Mouse (Mus musculus) embryonic facial prominence, embryonic 15.5 days (tissue): Measurements from ENCODE around the gene Kcns1. TPM values are rescaled to one million over a fixed set of nuclear protein-coding genes. Genes with fewer than 3 reads are reported as not detected.
"Not testable (repeated sequence)": the region's sequence is repeated elsewhere in the genome, so short reads cannot be mapped to it uniquely, and the experiment has no call there.

Experiments used
- ATAC-seq: fragments of 200-750 bp; cut with Nextera tagmentation; 2 replicates; pipeline ENCODE4 v1.8.0; 2017; ENCODE audit warnings: low read depth, moderate TSS enrichment; ENCODE audit not compliant: insufficient number of reproducible peaks, low FRiP score, low TSS enrichment
- H3K27ac ChIP-seq: fragments of 300-500 bp; sonication (generic); replicated peaks from 2 replicates; pipeline ENCODE4 v1.5.1; 2015; ENCODE audit warnings: mild to moderate bottlenecking, inconsistent platforms
- H3K27me3 ChIP-seq: fragments of 300-500 bp; sonication (generic); 2 replicates; pipeline ENCODE4 v1.6.1; 2015; ENCODE audit warnings: inconsistent platforms
- H3K36me3 ChIP-seq: fragments of 300-500 bp; sonication (generic); 2 replicates; pipeline ENCODE4 v1.6.1; 2015; ENCODE audit warnings: mild to moderate bottlenecking, inconsistent platforms
- H3K4me1 ChIP-seq: fragments of 300-500 bp; sonication (generic); 2 replicates; pipeline ENCODE4 v1.6.1; 2015; ENCODE audit warnings: inconsistent platforms
- H3K4me2 ChIP-seq: fragments of 300-500 bp; sonication (generic); replicated peaks from 2 replicates; pipeline ENCODE4 v1.6.1; 2015; ENCODE audit warnings: mild to moderate bottlenecking, inconsistent platforms
- H3K4me3 ChIP-seq: fragments of 300-500 bp; sonication (generic); replicated peaks from 2 replicates; pipeline ENCODE4 v1.5.1; 2015; ENCODE audit warnings: mild to moderate bottlenecking, inconsistent platforms
- H3K9ac ChIP-seq: fragments of 300-500 bp; sonication (generic); 2 replicates; pipeline ENCODE4 v1.6.1; 2015; ENCODE audit warnings: inconsistent platforms
- H3K9me3 ChIP-seq: fragments of 300-500 bp; sonication (generic); replicated peaks from 2 replicates; pipeline ENCODE4 v1.6.1; 2016; ENCODE audit warnings: inconsistent platforms
- WGBS: fragments of 180-500 bp; shearing (Covaris S2); methylation state at CpG from one replicate; pipeline ENCODE4 v1.1.7; 2015; 5-methylcytosine and 5-hydroxymethylcytosine counted together
- polyA plus RNA-seq: library from polyadenylated mRNA; unstranded; fragments of >200 nt; fragmentation: Nextera tagmentation; extraction: Ambion mirVana; gene quantifications from 2 replicates; pipeline ENCODE4 v1.2.1, GENCODE M21; 2015

Kcns1 gene
- polyA plus RNA-seq: 0.49 and 0.96 TPM in 2 replicates

GRCm38 (mm10) chr2:164170902-164171301, at the start of gene Kcns1:
Gene Kcns1 (minus strand): TSS chr2:164171113.
- WGBS: under 1% methylated on average over 29 of the region's 29 CpGs
- ATAC-seq: no peak
- Histone ChIP-seq H3K27me3 (peaks cover 61% of the 10 kb centered on the region), H3K4me1 (peaks cover 28% of the 10 kb centered on the region), H3K36me3 (no peaks in the 10 kb centered on the region), H3K9me3 (no peaks in the 10 kb centered on the region), H3K9ac (0 out of 2 replicates have a peak within 1 kb of the TSS, but pooled peaks have one; percentile 16), H3K4me2 (peak within 1 kb of the TSS; percentile 53), H3K27ac (no peak within 1 kb of the TSS), H3K4me3 (peak within 1 kb of the TSS; percentile 35)

GRCm38 (mm10) chr2:164219295-164219694, 48.4 kb upstream of the Kcns1 start:
- Histone ChIP-seq H3K27ac (no peak overlapping the region), H3K4me1 (no peaks in the 10 kb centered on the region), H3K36me3 (no peaks in the 10 kb centered on the region), H3K4me2 (no peak overlapping the region), H3K9me3 (no peaks in the 10 kb centered on the region), H3K27me3 (no peaks in the 10 kb centered on the region), H3K9ac (no peak overlapping the region), H3K4me3 (no peak overlapping the region)
- ATAC-seq: no peak
- WGBS: 82% methylated on average over 9 of the region's 9 CpGs

DNA sequence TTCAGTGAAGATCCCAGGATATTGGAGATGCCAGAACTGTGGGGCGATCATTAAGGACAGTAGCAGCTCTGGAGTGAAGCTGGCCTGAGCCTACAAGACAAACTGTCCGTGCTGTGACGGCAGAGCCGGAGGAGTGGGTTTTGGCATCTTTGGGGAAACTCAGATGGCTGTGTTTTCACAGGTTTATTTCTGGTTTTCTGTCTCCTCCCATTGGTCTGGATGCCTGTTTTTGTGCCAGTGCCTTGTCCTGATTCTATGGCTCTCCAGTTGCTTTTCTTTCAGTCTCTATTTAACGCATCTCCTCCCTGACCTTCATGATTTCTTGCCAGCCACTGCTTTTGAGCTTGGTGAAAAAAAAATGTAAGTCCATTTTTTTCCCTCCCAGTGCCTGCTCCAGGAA, 41.8 kb upstream of the Kcns1 start:
- Histone ChIP-seq H3K27me3 (no peaks in the 10 kb centered on the region), H3K36me3 (no peaks in the 10 kb centered on the region), H3K4me3 (no peak overlapping the region), H3K4me2 (no peak overlapping the region), H3K9me3 (no peaks in the 10 kb centered on the region), H3K27ac (no peak overlapping the region), H3K9ac (no peak overlapping the region), H3K4me1 (no peaks in the 10 kb centered on the region)
- 83% methylated on average over 5 of the region's 5 CpGs for WGBS
- no peak for ATAC-seq

- Histone ChIP-seq H3K9me3 (no peaks in the 10 kb centered on the region), H3K27me3 (no peaks in the 10 kb centered on the region), H3K27ac (no peak overlapping the region), H3K4me2 (no peak overlapping the region), H3K4me3 (no peak overlapping the region), H3K9ac (no peak overlapping the region), H3K36me3 (no peaks in the 10 kb centered on the region), H3K4me1 (no peaks in the 10 kb centered on the region)
- ATAC-seq: no peak
- 91% methylated on average over 4 of the region's 4 CpGs for WGBS
These were observed 40.0 kb upstream of the Kcns1 start for GRCm38 (mm10) chr2:164210892-164211291.

DNA sequence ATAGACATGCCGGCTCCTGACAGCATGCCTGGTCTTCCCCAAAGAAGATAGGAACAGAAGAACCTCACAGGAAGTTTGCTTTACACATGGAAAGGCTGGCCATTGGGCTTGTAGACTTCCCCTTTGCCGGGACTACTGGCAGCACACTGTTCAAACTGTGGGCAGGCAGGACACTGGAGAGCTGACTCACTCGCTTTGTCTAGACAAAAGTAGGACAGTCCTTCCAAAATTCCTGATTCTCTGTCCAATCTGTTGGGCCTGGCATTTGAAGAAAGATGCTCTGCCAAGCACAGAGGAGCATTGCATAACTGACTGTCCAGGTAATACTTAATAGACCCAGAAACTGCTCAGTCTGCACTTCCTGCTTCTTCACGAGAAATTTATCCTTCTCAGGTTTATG, 35.8 kb upstream of the Kcns1 start:
- Histone ChIP-seq H3K4me2 (no peak overlapping the region), H3K9me3 (no peaks in the 10 kb centered on the region), H3K9ac (no peak overlapping the region), H3K27me3 (no peaks in the 10 kb centered on the region), H3K27ac (no peak overlapping the region), H3K4me1 (no peaks in the 10 kb centered on the region), H3K36me3 (no peaks in the 10 kb centered on the region), H3K4me3 (no peak overlapping the region)
- 70% methylated on average over 4 of the region's 4 CpGs for WGBS
- ATAC-seq: no peak

DNA sequence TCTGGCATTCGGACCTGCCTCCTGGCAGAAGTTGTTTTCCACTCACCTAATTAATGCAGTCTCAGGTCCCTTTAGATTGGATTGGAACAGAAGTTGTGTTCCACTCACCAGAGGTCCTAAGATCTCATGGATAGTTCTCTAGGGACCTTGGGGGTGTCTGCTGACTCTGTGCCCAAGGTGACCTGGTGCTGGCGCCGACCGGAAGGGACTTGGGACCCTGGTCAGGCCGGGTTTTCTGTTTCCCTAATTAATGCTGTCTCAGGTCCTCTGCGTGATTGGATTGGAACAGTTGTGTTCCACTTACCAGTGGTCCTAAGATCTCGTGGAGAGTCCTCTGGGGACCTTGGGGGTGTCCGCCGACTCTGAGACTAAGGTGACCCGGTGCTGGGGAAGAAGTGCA, 35.1 kb upstream of the Kcns1 start:
- H3K9me3 ChIP-seq: not testable (repeated sequence)

DNA sequence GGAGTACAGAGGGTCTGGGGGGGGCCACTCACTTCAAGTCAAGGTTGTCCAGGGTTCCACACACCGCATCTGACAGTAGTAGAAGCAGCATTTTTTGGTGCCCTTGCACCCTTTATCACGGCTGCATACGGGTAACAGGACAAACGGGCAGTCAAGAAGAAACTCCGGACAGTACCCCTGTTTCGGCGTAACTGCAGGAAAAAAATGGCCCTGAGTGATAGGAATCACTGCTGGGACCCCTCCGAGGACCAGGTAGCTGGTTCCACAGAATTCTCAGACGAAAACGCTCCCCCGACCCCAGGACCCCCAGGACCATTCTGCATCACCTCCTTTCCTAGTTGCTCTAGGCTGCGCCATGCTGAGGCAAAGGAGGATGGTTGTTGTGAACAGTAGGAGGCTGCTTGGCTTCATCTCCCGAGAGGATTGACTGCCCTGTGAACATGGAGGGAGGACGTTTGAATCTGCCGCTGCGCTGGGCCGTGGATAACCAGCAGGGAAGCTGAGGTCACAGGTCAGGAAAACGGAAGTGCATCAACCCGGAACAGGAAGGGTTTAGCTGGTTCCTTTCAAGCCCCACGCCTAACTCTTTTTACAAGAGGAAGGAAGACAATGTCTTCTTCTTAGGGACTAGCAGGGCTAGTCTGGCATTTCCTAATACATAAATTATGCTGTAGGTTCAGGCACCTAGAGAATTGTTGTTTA, 28.9 kb upstream of the Kcns1 start, which contains the start of gene Wfdc15a:
Wfdc15a (minus strand) TSS at position 505 of the 702 bp plus-strand sequence.
- Histone ChIP-seq H3K4me2 (no peak within 1 kb of the TSS), H3K36me3 (no peaks in the 10 kb centered on the region), H3K9ac (no peak within 1 kb of the TSS), H3K4me1 (no peaks in the 10 kb centered on the region), H3K9me3 (no peaks in the 10 kb centered on the region), H3K4me3 (no peak within 1 kb of the TSS), H3K27ac (no peak within 1 kb of the TSS), H3K27me3 (no peaks in the 10 kb centered on the region)
- no peak for ATAC-seq
- WGBS: 72% methylated on average over 20 of the region's 20 CpGs

More for the DNA sequence above, 35.1 kb upstream of the Kcns1 start:
- H3K36me3 ChIP-seq, H3K27ac ChIP-seq, H3K27me3 ChIP-seq, H3K4me2 ChIP-seq, ATAC-seq, H3K9ac ChIP-seq, H3K4me1 ChIP-seq, H3K4me3 ChIP-seq: not testable (repeated sequence)
- WGBS: 89% methylated on average over 10 of the region's 10 CpGs

DNA sequence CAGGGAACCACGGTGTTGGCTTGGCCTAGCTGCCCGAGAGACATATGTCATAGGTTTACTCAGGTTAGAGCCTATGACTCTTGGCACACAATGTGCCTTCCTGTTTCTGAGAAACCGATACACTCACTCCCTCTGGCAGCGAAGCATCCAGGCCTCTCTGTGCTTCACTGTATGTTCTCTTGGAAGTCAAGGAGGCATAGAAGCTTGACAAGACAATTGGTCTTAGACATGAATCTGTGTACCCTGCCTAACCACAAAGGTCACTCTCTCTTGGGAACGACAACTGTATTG, 25.7 kb upstream of the Kcns1 start:
- H3K4me3 ChIP-seq: no peak overlapping the region
- H3K9me3 ChIP-seq: no peaks in the 10 kb centered on the region
- ATAC-seq: no peak
- H3K4me2 ChIP-seq: no peak overlapping the region
- H3K4me1 ChIP-seq: no peaks in the 10 kb centered on the region
- no peaks in the 10 kb centered on the region for H3K27me3 ChIP-seq
- no peak overlapping the region for H3K9ac ChIP-seq
- 76% methylated on average over 5 of the region's 5 CpGs for WGBS
- no peak overlapping the region for H3K27ac ChIP-seq
- no peaks in the 10 kb centered on the region for H3K36me3 ChIP-seq

- Histone ChIP-seq H3K9me3 (no peaks in the 10 kb centered on the region), H3K36me3 (no peaks in the 10 kb centered on the region), H3K4me2 (no peak overlapping the region), H3K9ac (no peak overlapping the region), H3K4me3 (no peak overlapping the region), H3K4me1 (no peaks in the 10 kb centered on the region), H3K27me3 (no peaks in the 10 kb centered on the region), H3K27ac (no peak overlapping the region)
- no peak for ATAC-seq
- 84% methylated on average over 5 of the region's 5 CpGs for WGBS
These were observed 25.2 kb upstream of the Kcns1 start for GRCm38 (mm10) chr2:164195971-164196699.

DNA sequence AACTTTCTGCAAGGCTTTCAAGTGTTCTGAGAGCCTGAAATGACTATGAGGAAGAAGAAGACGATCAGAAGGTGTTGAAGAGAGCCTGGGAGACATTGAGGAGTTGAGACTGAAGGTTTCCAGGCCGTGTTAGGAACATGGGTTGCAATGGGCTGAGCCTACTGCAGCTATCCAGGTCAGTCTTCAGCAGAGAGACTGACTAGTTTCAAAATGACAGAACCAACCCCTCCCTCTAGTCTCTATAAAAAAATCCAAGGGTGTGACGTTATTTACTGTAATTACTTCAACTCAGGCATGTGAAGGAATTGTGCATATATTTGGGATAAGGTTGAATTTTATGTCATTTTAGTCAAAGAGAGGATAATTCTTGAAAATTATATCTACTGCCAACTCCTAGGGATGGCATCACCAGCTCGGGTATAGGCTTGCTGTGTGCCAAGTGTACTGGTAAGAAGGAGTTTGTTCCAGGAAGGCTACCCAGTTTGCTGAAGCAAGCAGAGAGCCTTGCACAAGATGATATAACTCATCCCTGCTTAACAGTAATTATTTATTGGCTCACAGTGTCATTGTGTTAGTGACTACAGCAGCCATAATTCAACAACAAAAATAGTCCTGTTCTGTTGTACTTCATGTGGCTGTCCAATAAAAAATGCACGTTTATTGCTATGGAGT, 24.2 kb upstream of the Kcns1 start:
- no peak overlapping the region for H3K4me2 ChIP-seq
- H3K4me3 ChIP-seq: no peak overlapping the region
- no peak overlapping the region for H3K9ac ChIP-seq
- no peak overlapping the region for H3K27ac ChIP-seq
- ATAC-seq: no peak
- no peaks in the 10 kb centered on the region for H3K4me1 ChIP-seq
- 77% methylated on average over 5 of the region's 5 CpGs for WGBS
- no peaks in the 10 kb centered on the region for H3K9me3 ChIP-seq
- no peaks in the 10 kb centered on the region for H3K36me3 ChIP-seq
- no peaks in the 10 kb centered on the region for H3K27me3 ChIP-seq

DNA sequence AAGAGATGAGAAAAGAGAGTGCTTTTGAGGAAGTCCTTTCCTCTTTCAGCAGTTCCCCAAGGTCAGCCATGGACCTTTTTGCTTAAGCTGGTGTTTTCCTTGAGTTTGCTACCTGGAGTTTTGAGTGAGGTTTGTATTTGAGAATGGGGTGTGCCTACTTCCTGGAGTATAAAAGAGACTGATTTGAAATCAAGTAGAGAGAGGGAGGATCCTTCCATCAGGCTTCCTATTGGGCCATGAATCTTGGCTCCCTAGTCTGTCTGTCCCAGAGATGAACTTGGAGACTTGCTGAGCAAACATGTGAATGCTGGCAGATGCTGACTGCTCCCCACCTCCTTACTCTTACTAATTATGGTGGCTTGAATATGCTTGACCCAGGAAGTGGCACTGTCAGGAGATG, 21.4 kb upstream of the Kcns1 start:
- Histone ChIP-seq H3K27me3 (no peaks in the 10 kb centered on the region), H3K36me3 (no peaks in the 10 kb centered on the region), H3K27ac (no peak overlapping the region), H3K9me3 (no peaks in the 10 kb centered on the region), H3K4me1 (no peaks in the 10 kb centered on the region), H3K4me2 (no peak overlapping the region), H3K9ac (no peak overlapping the region), H3K4me3 (no peak overlapping the region)
- no peak for ATAC-seq
